Mouse (Mus musculus) ES-E14 (cell line): ENCODE measurements at regions not wholly inside any gene's neighbourhood (a gene's known extent, or its start where the extent isn't known, plus 50 kb on each side); places are given as distances from the start of the nearest gene placed in this dataset.

Source experiments
- DNase-seq: peaks from one replicate; pipeline ENCODE4 v3.0.0-alpha.2; 2013; ENCODE audit warnings: low read depth, low spot score
- H3K27ac ChIP-seq: 2 replicates; pipeline ENCODE4 v1.5.1; 2012; ENCODE audit warnings: low read depth, mild to moderate bottlenecking, low read length, moderate library complexity, mixed read lengths; ENCODE audit not compliant: poor library complexity, insufficient read depth, severe bottlenecking
- H3K36me3 ChIP-seq: 2 replicates; pipeline ENCODE4 v1.6.1; 2012; ENCODE audit warnings: mild to moderate bottlenecking, low read length, moderate library complexity, mixed read lengths; ENCODE audit not compliant: control insufficient read depth, poor library complexity, insufficient read depth, severe bottlenecking
- H3K4me1 ChIP-seq, 2 experiments: fragments of 150-350 bp in 1 of 2; sonication (generic) in 1 of 2; 2 replicates each; pipeline ENCODE4 v1.6.1; 2012; ENCODE audit warnings: low read length in 2 of 2, mild to moderate bottlenecking in 1 of 2, mixed read lengths in 1 of 2; ENCODE audit not compliant: control insufficient read depth in 2 of 2, insufficient read depth in 2 of 2, poor library complexity in 1 of 2
- H3K4me3 ChIP-seq, 2 experiments: fragments of 150-350 bp in 1 of 2; sonication (generic) in 1 of 2; 2 replicates each; pipeline ENCODE4 v1.5.1; 2012; ENCODE audit warnings: low read length in 2 of 2, low read depth in 1 of 2, mild to moderate bottlenecking in 1 of 2, mixed read lengths in 1 of 2; ENCODE audit not compliant: insufficient read depth in 1 of 2, poor library complexity in 1 of 2, severe bottlenecking in 1 of 2
- H3K9ac ChIP-seq: 2 replicates; pipeline ENCODE4 v1.6.1; 2012; ENCODE audit warnings: low read depth, mild to moderate bottlenecking, low read length, mixed read lengths; ENCODE audit not compliant: poor library complexity, insufficient read depth, severe bottlenecking
- H3K9me3 ChIP-seq: fragments of 150-350 bp; sonication (generic); 2 replicates; pipeline ENCODE4 v1.6.1; 2012; ENCODE audit warnings: low read depth, mild to moderate bottlenecking, low read length; ENCODE audit not compliant: control insufficient read depth, insufficient read depth
- CHD2 ChIP-seq: IDR thresholded peaks from 2 replicates; pipeline ENCODE4 v1.6.1; 2014; ENCODE audit warnings: mild to moderate bottlenecking, low read depth, low read length, inconsistent platforms
- HCFC1 ChIP-seq: IDR thresholded peaks from 2 replicates; pipeline ENCODE4 v1.6.1; 2012; ENCODE audit warnings: low read length, inconsistent platforms, borderline replicate concordance; ENCODE audit not compliant: insufficient read depth
- MAFK ChIP-seq: IDR thresholded peaks from 2 replicates; pipeline ENCODE4 v1.6.1; 2014; ENCODE audit warnings: mild to moderate bottlenecking, low read depth, low read length, inconsistent platforms; ENCODE audit not compliant: insufficient read depth
- ZC3H11A ChIP-seq: IDR thresholded peaks from 2 replicates; pipeline ENCODE4 v1.6.1; 2012; ENCODE audit warnings: low read depth, mild to moderate bottlenecking, inconsistent platforms, low read length, borderline replicate concordance
- ZNF384 ChIP-seq: IDR thresholded peaks from 2 replicates; pipeline ENCODE4 v1.6.1; 2012; ENCODE audit warnings: low read depth, low read length, inconsistent platforms
- in situ Hi-C, 2 experiments: fragments of 600-800 bp; cut with MboI; formaldehyde crosslinking; loops; one replicate each; pipeline ENCODE4 v1.15.1; 2025; ENCODE audit warnings: low sequenced_read_pairs in 2 of 2, inconsistent platforms in 1 of 2; ENCODE audit not compliant: unreplicated experiment in 2 of 2

DNA sequence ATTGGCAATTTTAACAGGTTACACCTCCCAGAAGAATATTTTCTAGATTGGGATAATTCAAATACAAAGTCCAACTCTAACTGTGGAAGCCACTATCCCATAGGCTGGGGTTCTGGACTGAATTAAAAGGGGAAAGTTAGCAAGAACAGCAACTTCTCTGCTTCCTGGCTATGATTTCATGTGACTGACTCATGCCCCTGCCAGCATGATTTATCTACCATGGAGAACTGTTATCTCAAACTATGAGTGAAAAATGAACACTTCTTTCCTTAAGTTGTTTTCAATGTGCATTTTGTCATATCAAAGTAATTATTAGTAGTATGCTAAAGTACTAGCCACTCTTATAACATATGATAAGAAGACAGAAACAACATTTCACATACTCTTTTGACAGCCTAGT, 1394.7 kb upstream of the Dsel start:
- in situ Hi-C loops = no loop called here
- no peak for DNase-seq
- H3K36me3 ChIP-seq = no peaks in the 10 kb centered on the region
- no peak overlapping the region for H3K4me3 ChIP-seq
- TF ChIP-seq ZC3H11A = no peak
- no peak for TF ChIP-seq HCFC1
- TF ChIP-seq ZNF384 = no peak
- no peak overlapping the region for H3K9ac ChIP-seq
- no peaks in the 10 kb centered on the region for H3K9me3 ChIP-seq
- H3K27ac ChIP-seq = no peak overlapping the region
- no peaks in the 10 kb centered on the region for H3K4me1 ChIP-seq

GRCm38 (mm10) chr1:113247325-113247724, 1382.6 kb upstream of the Dsel start:
- DNase-seq = peak; percentile 34
- Histone ChIP-seq H3K9ac (no peak overlapping the region), H3K4me1 (no peaks in the 10 kb centered on the region), H3K4me3 (no peak overlapping the region), H3K27ac (no peak overlapping the region), H3K36me3 (no peaks in the 10 kb centered on the region), H3K9me3 (no peaks in the 10 kb centered on the region)
- TF ChIP-seq ZC3H11A (no peak), HCFC1 (no peak), ZNF384 (no peak), CHD2 (no peak), MAFK (no peak)
- in situ Hi-C loops = no loop called here

- H3K4me3 ChIP-seq = no peak overlapping the region
- TF ChIP-seq CHD2 (no peak), ZC3H11A (no peak)
- no peak for DNase-seq
- H3K4me1 ChIP-seq = no peaks in the 10 kb centered on the region
- in situ Hi-C loops = no loop called here
- no peaks in the 10 kb centered on the region for H3K36me3 ChIP-seq
- no peak overlapping the region for H3K9ac ChIP-seq
- H3K27ac ChIP-seq = no peak overlapping the region
- H3K9me3 ChIP-seq = no peaks in the 10 kb centered on the region
These were observed 1345.4 kb upstream of the Dsel start for GRCm38 (mm10) chr1:113210095-113210494.

- TF ChIP-seq ZNF384 (no peak), ZC3H11A (no peak), MAFK (peak; percentile 77), CHD2 (no peak), HCFC1 (no peak)
- in situ Hi-C loops = no loop called here
- Histone ChIP-seq H3K36me3 (no peaks in the 10 kb centered on the region), H3K9me3 (no peaks in the 10 kb centered on the region), H3K27ac (no peak overlapping the region), H3K4me3 (no peak overlapping the region), H3K9ac (no peak overlapping the region), H3K4me1 (no peaks in the 10 kb centered on the region)
- DNase-seq = no peak
These were observed 1339.3 kb upstream of the Dsel start for GRCm38 (mm10) chr1:113204019-113204418.

DNA sequence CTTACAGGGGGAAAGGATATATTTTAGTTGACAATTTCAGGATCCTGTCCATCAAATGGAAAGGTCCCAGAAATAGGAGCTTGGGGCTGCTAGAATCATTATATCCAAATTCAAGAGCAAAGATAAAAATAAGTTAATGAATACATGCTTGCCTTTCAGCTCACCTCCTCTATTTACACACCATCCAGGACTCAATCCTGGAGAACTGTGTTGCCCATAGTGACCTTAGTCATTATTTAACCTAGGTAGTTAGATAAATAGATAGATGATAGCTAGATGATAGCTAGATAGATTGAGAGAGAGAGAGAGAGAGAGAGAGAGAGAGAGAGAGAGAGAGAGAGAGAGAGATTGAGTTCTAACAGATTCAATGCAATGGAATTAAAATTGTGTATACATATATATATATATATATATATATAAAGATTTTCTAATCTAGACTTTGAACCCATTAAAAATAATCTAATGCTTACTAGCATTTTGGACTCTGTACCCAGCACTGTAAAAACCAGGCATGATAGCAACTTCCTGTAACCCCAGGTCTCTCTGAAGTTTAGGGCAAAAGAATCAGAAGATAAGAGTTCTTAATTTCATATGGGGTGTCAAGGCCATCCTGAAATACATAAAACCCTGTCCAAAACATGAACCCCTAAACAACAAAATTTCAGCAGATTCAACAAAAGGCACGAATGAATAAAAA, 1329.5 kb upstream of the Dsel start:
- H3K4me1 ChIP-seq = no peaks in the 10 kb centered on the region
- H3K9me3 ChIP-seq = no peaks in the 10 kb centered on the region
- no peak overlapping the region for H3K4me3 ChIP-seq
- H3K27ac ChIP-seq = no peak overlapping the region
- in situ Hi-C loops = no loop called here
- no peaks in the 10 kb centered on the region for H3K36me3 ChIP-seq
- TF ChIP-seq HCFC1 (no peak), ZC3H11A (no peak), MAFK (no peak), ZNF384 (no peak)
- no peak for DNase-seq
- H3K9ac ChIP-seq = no peak overlapping the region
